Mouse (Mus musculus) limb, embryonic 15.5 days (tissue): ENCODE results near the gene Depdc5. TPM values are rescaled to one million over a fixed set of nuclear protein-coding genes. Genes with fewer than 3 reads are reported as not detected.
"Not testable (repeated sequence)": the region's sequence is repeated elsewhere in the genome, so short reads cannot be mapped to it uniquely, and the experiment has no call there.

Experiments
- ATAC-seq: fragments of 200-750 bp; cut with Nextera tagmentation; 2 replicates; pipeline ENCODE4 v1.8.0; 2017; ENCODE audit warnings: low read depth, moderate TSS enrichment; ENCODE audit not compliant: insufficient number of reproducible peaks, low FRiP score, low TSS enrichment
- H3K27ac ChIP-seq: fragments of 300-500 bp; sonication (generic); 2 replicates; pipeline ENCODE4 v1.5.1; 2015; ENCODE audit warnings: moderate library complexity, mild to moderate bottlenecking, inconsistent platforms
- H3K27me3 ChIP-seq: fragments of 300-500 bp; sonication (generic); 2 replicates; pipeline ENCODE4 v1.6.1; 2015; ENCODE audit warnings: inconsistent platforms
- H3K36me3 ChIP-seq: fragments of 300-500 bp; sonication (generic); 2 replicates; pipeline ENCODE4 v1.6.1; 2015; ENCODE audit warnings: inconsistent platforms
- H3K4me1 ChIP-seq: fragments of 300-500 bp; sonication (generic); 2 replicates; pipeline ENCODE4 v1.6.1; 2015; ENCODE audit warnings: inconsistent platforms
- H3K4me2 ChIP-seq: fragments of 300-500 bp; sonication (generic); 2 replicates; pipeline ENCODE4 v1.6.1; 2015; ENCODE audit warnings: mild to moderate bottlenecking, inconsistent platforms
- H3K4me3 ChIP-seq: fragments of 300-500 bp; sonication (generic); 2 replicates; pipeline ENCODE4 v1.5.1; 2015; ENCODE audit warnings: mild to moderate bottlenecking, inconsistent platforms
- H3K9ac ChIP-seq: fragments of 300-500 bp; sonication (generic); 2 replicates; pipeline ENCODE4 v1.6.1; 2015; ENCODE audit warnings: inconsistent platforms
- H3K9me3 ChIP-seq: fragments of 300-500 bp; sonication (generic); 2 replicates; pipeline ENCODE4 v1.6.1; 2016; ENCODE audit warnings: inconsistent platforms
- WGBS: fragments of 180-500 bp; shearing (Covaris S2); methylation state at CpG from one replicate; pipeline ENCODE4 v1.1.7; 2015; 5-methylcytosine and 5-hydroxymethylcytosine counted together
- polyA plus RNA-seq: library from polyadenylated mRNA; unstranded; fragments of >200 nt; fragmentation: Nextera tagmentation; extraction: Ambion mirVana; gene quantifications from 2 replicates; pipeline ENCODE4 v1.2.1, GENCODE M21; 2015

Gene Depdc5
- polyA plus RNA-seq, 1 experiment from 2014 or later: 19.7 TPM

- Histone ChIP-seq H3K36me3 (no peaks in the 10 kb centered on the region), H3K9me3 (no peaks in the 10 kb centered on the region), H3K4me2 (no peak overlapping the region), H3K27me3 (no peaks in the 10 kb centered on the region), H3K4me3 (no peak overlapping the region), H3K27ac (no peak overlapping the region), H3K9ac (no peak overlapping the region), H3K4me1 (peaks cover 3% of the 10 kb centered on the region; the same call in 1 of the 2 replicates)
- ATAC-seq: no peak
- WGBS: 27% methylated on average over 3 of the region's 3 CpGs
These were observed 171.4 kb downstream of the Depdc5 start for GRCm38 (mm10) chr5:33034916-33035315.

- no peak overlapping the region for H3K9ac ChIP-seq
- H3K27ac ChIP-seq: no peak overlapping the region
- WGBS: 45% methylated on average over 13 of the region's 13 CpGs
- 0 out of 2 replicates have a peak overlapping the region, but pooled peaks have one; percentile 11 for H3K4me3 ChIP-seq
- H3K27me3 ChIP-seq: no peaks in the 10 kb centered on the region
- no peaks in the 10 kb centered on the region for H3K36me3 ChIP-seq
- H3K9me3 ChIP-seq: no peaks in the 10 kb centered on the region
- ATAC-seq: no peak
- H3K4me1 ChIP-seq: peaks cover 3% of the 10 kb centered on the region; the same call in 1 of the 2 replicates
- H3K4me2 ChIP-seq: peak overlapping the region; percentile 41; the same call in 1 of the 2 replicates
These were observed 175.4 kb downstream of the Depdc5 start for GRCm38 (mm10) chr5:33038656-33039509.

GRCm38 (mm10) chr5:33039510-33039911, 176.0 kb downstream of the Depdc5 start:
- Histone ChIP-seq H3K27me3 (no peaks in the 10 kb centered on the region), H3K4me2 (peak overlapping the region; percentile 41), H3K27ac (no peak overlapping the region), H3K4me3 (peak overlapping the region; percentile 11; the same call in 1 of the 2 replicates), H3K36me3 (no peaks in the 10 kb centered on the region), H3K4me1 (peaks cover 3% of the 10 kb centered on the region; the same call in 1 of the 2 replicates), H3K9ac (no peak overlapping the region), H3K9me3 (no peaks in the 10 kb centered on the region)
- no peak for ATAC-seq
- WGBS: 4% methylated on average over 13 of the region's 13 CpGs

GRCm38 (mm10) chr5:33040735-33041134, 177.2 kb downstream of the Depdc5 start:
- H3K27ac ChIP-seq, H3K27me3 ChIP-seq, H3K4me2 ChIP-seq, H3K4me3 ChIP-seq, H3K4me1 ChIP-seq, H3K36me3 ChIP-seq, H3K9me3 ChIP-seq, ATAC-seq, H3K9ac ChIP-seq: not testable (repeated sequence)
- WGBS: 65% methylated on average over 1 of the region's 1 CpGs

- Histone ChIP-seq H3K9me3 (no peaks in the 10 kb centered on the region), H3K4me3 (no peak overlapping the region), H3K9ac (no peak overlapping the region), H3K36me3 (no peaks in the 10 kb centered on the region), H3K27ac (no peak overlapping the region), H3K27me3 (no peaks in the 10 kb centered on the region), H3K4me1 (peaks cover 3% of the 10 kb centered on the region; the same call in 1 of the 2 replicates), H3K4me2 (no peak overlapping the region)
- ATAC-seq: no peak
- 58% methylated on average over 10 of the region's 10 CpGs for WGBS
These were observed 179.9 kb downstream of the Depdc5 start for GRCm38 (mm10) chr5:33043397-33043796.

Other genes starting within 250 kb of the Depdc5 start
- gene Pisd, start 78.1 kb upstream of the Depdc5 start, polyA plus RNA-seq: 56.9 and 57.6 TPM in 2 replicates
- not detected in 2 replicates for gene Gm20671, start 36.6 kb upstream of the Depdc5 start, polyA plus RNA-seq
- gene Prr14l, start 9.4 kb upstream of the Depdc5 start, polyA plus RNA-seq: 12.7 and 16.7 TPM in 2 replicates
- gene Ywhah, start 155.1 kb downstream of the Depdc5 start, polyA plus RNA-seq: 363 and 383 TPM in 2 replicates
- gene Slc5a1, start 240.5 kb downstream of the Depdc5 start, polyA plus RNA-seq: 3.4 TPM in 2 replicates